Mouse (Mus musculus) heart, embryonic 15.5 days (tissue): ENCODE results near the gene Cplane1. TPM values are rescaled to one million over a fixed set of nuclear protein-coding genes. Genes with fewer than 3 reads are reported as not detected.
"Not testable (repeated sequence)": the region's sequence is repeated elsewhere in the genome, so short reads cannot be mapped to it uniquely, and the experiment has no call there.

Source experiments
- ATAC-seq: fragments of 200-750 bp; cut with Nextera tagmentation; replicated peaks from 2 replicates; pipeline ENCODE4 v1.8.0; 2017; ENCODE audit warnings: low read depth, moderate TSS enrichment; ENCODE audit not compliant: insufficient number of reproducible peaks, insufficient read depth, low FRiP score
- H3K27ac ChIP-seq: fragments of 300-500 bp; sonication (generic); 2 replicates; pipeline ENCODE4 v1.5.1; 2015; ENCODE audit warnings: mild to moderate bottlenecking, inconsistent platforms
- H3K27me3 ChIP-seq: fragments of 300-500 bp; sonication (generic); 2 replicates; pipeline ENCODE4 v1.6.1; 2015; ENCODE audit warnings: inconsistent platforms
- H3K36me3 ChIP-seq: fragments of 300-500 bp; sonication (generic); 2 replicates; pipeline ENCODE4 v1.6.1; 2015; ENCODE audit warnings: mild to moderate bottlenecking, inconsistent platforms
- H3K4me1 ChIP-seq: fragments of 300-500 bp; sonication (generic); replicated peaks from 2 replicates; pipeline ENCODE4 v1.6.1; 2015; ENCODE audit warnings: inconsistent platforms
- H3K4me2 ChIP-seq: fragments of 300-500 bp; sonication (generic); 2 replicates; pipeline ENCODE4 v1.6.1; 2015; ENCODE audit warnings: inconsistent platforms, mild to moderate bottlenecking, moderate library complexity
- H3K4me3 ChIP-seq: fragments of 300-500 bp; sonication (generic); 2 replicates; pipeline ENCODE4 v1.5.1; 2015; ENCODE audit warnings: mild to moderate bottlenecking, inconsistent platforms
- H3K9ac ChIP-seq: fragments of 300-500 bp; sonication (generic); 2 replicates; pipeline ENCODE4 v1.6.1; 2015; ENCODE audit warnings: mild to moderate bottlenecking, inconsistent platforms
- H3K9me3 ChIP-seq: fragments of 300-500 bp; sonication (generic); replicated peaks from 2 replicates; pipeline ENCODE4 v1.6.1; 2016; ENCODE audit warnings: inconsistent platforms
- WGBS: fragments of 180-500 bp; shearing (Covaris S2); methylation state at CpG from one replicate; pipeline ENCODE4 v1.1.7; 2015; ENCODE audit warnings: mixed read lengths; 5-methylcytosine and 5-hydroxymethylcytosine counted together
- polyA plus RNA-seq: library from polyadenylated mRNA; unstranded; fragments of >200 nt; fragmentation: Nextera tagmentation; extraction: Ambion mirVana; gene quantifications from 2 replicates; pipeline ENCODE4 v1.2.1, GENCODE M21; 2015

Cplane1 gene
- polyA plus RNA-seq, 1 experiment from 2014 or later = 4.8 TPM

GRCm38 (mm10) chr15:8234167-8234566 lies 65.3 kb downstream of the Cplane1 start:
- 71% methylated on average over 1 of the region's 1 CpGs for WGBS
- not testable (repeated sequence) for H3K9me3 ChIP-seq, H3K27ac ChIP-seq, H3K9ac ChIP-seq, H3K4me1 ChIP-seq, ATAC-seq, H3K27me3 ChIP-seq, H3K4me2 ChIP-seq, H3K4me3 ChIP-seq
- H3K36me3 ChIP-seq = peaks cover 62% of the 10 kb centered on the region

GRCm38 (mm10) chr15:8265946-8266345 lies 97.0 kb downstream of the Cplane1 start:
- Histone ChIP-seq H3K4me3 (no peak overlapping the region), H3K4me1 (no peaks in the 10 kb centered on the region), H3K9me3 (no peaks in the 10 kb centered on the region), H3K27me3 (no peaks in the 10 kb centered on the region), H3K27ac (no peak overlapping the region), H3K4me2 (no peak overlapping the region), H3K9ac (no peak overlapping the region), H3K36me3 (peaks cover 34% of the 10 kb centered on the region)
- no peak for ATAC-seq
- WGBS = 84% methylated on average over 3 of the region's 3 CpGs

- H3K36me3 ChIP-seq = peaks cover 38% of the 10 kb centered on the region
- WGBS = 86% methylated on average over 3 of the region's 3 CpGs
- H3K27ac ChIP-seq = no peak overlapping the region
- H3K27me3 ChIP-seq = no peaks in the 10 kb centered on the region
- H3K4me1 ChIP-seq = no peaks in the 10 kb centered on the region
- no peak overlapping the region for H3K4me2 ChIP-seq
- no peak overlapping the region for H3K9ac ChIP-seq
- H3K4me3 ChIP-seq = no peak overlapping the region
- H3K9me3 ChIP-seq = no peaks in the 10 kb centered on the region
- no peak for ATAC-seq
Measured at GRCm38 (mm10) chr15:8267211-8267610, 98.3 kb downstream of the Cplane1 start.

- Histone ChIP-seq H3K27me3 (no peaks in the 10 kb centered on the region), H3K9me3 (no peaks in the 10 kb centered on the region), H3K27ac (no peak overlapping the region), H3K9ac (no peak overlapping the region), H3K36me3 (peaks cover 34% of the 10 kb centered on the region), H3K4me1 (no peaks in the 10 kb centered on the region), H3K4me3 (no peak overlapping the region), H3K4me2 (no peak overlapping the region)
- ATAC-seq = no peak
- 87% methylated on average over 8 of the region's 8 CpGs for WGBS
Measured at GRCm38 (mm10) chr15:8268231-8268630, 99.3 kb downstream of the Cplane1 start.

- Histone ChIP-seq H3K9me3 (no peaks in the 10 kb centered on the region), H3K27ac (no peak overlapping the region), H3K9ac (no peak overlapping the region), H3K36me3 (peaks cover 12% of the 10 kb centered on the region), H3K27me3 (no peaks in the 10 kb centered on the region), H3K4me3 (no peak overlapping the region), H3K4me2 (no peak overlapping the region), H3K4me1 (no peaks in the 10 kb centered on the region)
- 77% methylated on average over 8 of the region's 8 CpGs for WGBS
- no peak for ATAC-seq
Measured at GRCm38 (mm10) chr15:8271952-8272351, 103.0 kb downstream of the Cplane1 start.

GRCm38 (mm10) chr15:8277916-8278315 lies 109.0 kb downstream of the Cplane1 start:
- H3K4me1 ChIP-seq = peaks cover 11% of the 10 kb centered on the region
- ATAC-seq, H3K27ac ChIP-seq, H3K27me3 ChIP-seq, H3K36me3 ChIP-seq, H3K9ac ChIP-seq, H3K4me2 ChIP-seq, H3K4me3 ChIP-seq, H3K9me3 ChIP-seq: not testable (repeated sequence)
- WGBS = 71% methylated on average over 4 of the region's 4 CpGs

GRCm38 (mm10) chr15:8279320-8279779 lies 110.4 kb downstream of the Cplane1 start:
- Histone ChIP-seq H3K4me2 (peak overlapping the region; percentile 82), H3K9ac (peak overlapping the region; percentile 56), H3K36me3 (no peaks in the 10 kb centered on the region), H3K4me3 (peak overlapping the region; percentile 58), H3K27me3 (no peaks in the 10 kb centered on the region), H3K27ac (peak overlapping the region; percentile 71), H3K4me1 (peaks cover 11% of the 10 kb centered on the region), H3K9me3 (no peaks in the 10 kb centered on the region)
- peak; percentile 67 for ATAC-seq
- 21% methylated on average over 17 of the region's 17 CpGs for WGBS

GRCm38 (mm10) chr15:8279929-8280610 lies 111.2 kb downstream of the Cplane1 start:
- H3K9me3 ChIP-seq = no peaks in the 10 kb centered on the region
- ATAC-seq = peak; percentile 92
- peak overlapping the region; percentile 58 for H3K4me3 ChIP-seq
- H3K4me1 ChIP-seq = peaks cover 11% of the 10 kb centered on the region
- no peaks in the 10 kb centered on the region for H3K27me3 ChIP-seq
- no peaks in the 10 kb centered on the region for H3K36me3 ChIP-seq
- H3K27ac ChIP-seq = peak overlapping the region; percentile 71; the same call in 1 of the 2 replicates
- peak overlapping the region; percentile 28; the same call in 1 of the 2 replicates for H3K9ac ChIP-seq
- 26% methylated on average over 20 of the region's 20 CpGs for WGBS
- H3K4me2 ChIP-seq = peak overlapping the region; percentile 82

- WGBS = 79% methylated on average over 7 of the region's 7 CpGs
- no peak overlapping the region for H3K27ac ChIP-seq
Measured at GRCm38 (mm10) chr15:8281701-8282100, 112.8 kb downstream of the Cplane1 start.

GRCm38 (mm10) chr15:8282155-8282554 lies 113.2 kb downstream of the Cplane1 start:
- WGBS = 71% methylated on average over 2 of the region's 2 CpGs
- H3K9ac ChIP-seq = no peak overlapping the region
- no peak for ATAC-seq

More at GRCm38 (mm10) chr15:8281701-8282100, 112.8 kb downstream of the Cplane1 start:
- no peaks in the 10 kb centered on the region for H3K9me3 ChIP-seq
- ATAC-seq = no peak
- H3K27me3 ChIP-seq = no peaks in the 10 kb centered on the region
- H3K4me1 ChIP-seq = peaks cover 11% of the 10 kb centered on the region
- H3K4me2 ChIP-seq = no peak overlapping the region
- no peak overlapping the region for H3K4me3 ChIP-seq
- H3K36me3 ChIP-seq = no peaks in the 10 kb centered on the region
- H3K9ac ChIP-seq = no peak overlapping the region

GRCm38 (mm10) chr15:8291251-8291650 lies 122.3 kb downstream of the Cplane1 start:
- 78% methylated on average over 14 of the region's 14 CpGs for WGBS

More at GRCm38 (mm10) chr15:8282155-8282554, 113.2 kb downstream of the Cplane1 start:
- Histone ChIP-seq H3K4me2 (no peak overlapping the region), H3K27ac (no peak overlapping the region), H3K36me3 (no peaks in the 10 kb centered on the region), H3K4me3 (no peak overlapping the region), H3K4me1 (peaks cover 11% of the 10 kb centered on the region), H3K9me3 (no peaks in the 10 kb centered on the region), H3K27me3 (no peaks in the 10 kb centered on the region)

GRCm38 (mm10) chr15:8294150-8294549 lies 125.2 kb downstream of the Cplane1 start:
- Histone ChIP-seq H3K36me3 (peaks cover 72% of the 10 kb centered on the region), H3K27me3 (no peaks in the 10 kb centered on the region), H3K27ac (no peak overlapping the region), H3K9me3 (no peaks in the 10 kb centered on the region), H3K4me1 (no peaks in the 10 kb centered on the region), H3K4me3 (no peak overlapping the region), H3K9ac (no peak overlapping the region), H3K4me2 (no peak overlapping the region)
- WGBS = 88% methylated on average over 6 of the region's 6 CpGs
- ATAC-seq = no peak

More at GRCm38 (mm10) chr15:8291251-8291650, 122.3 kb downstream of the Cplane1 start:
- no peak overlapping the region for H3K4me2 ChIP-seq
- H3K9me3 ChIP-seq = no peaks in the 10 kb centered on the region
- H3K36me3 ChIP-seq = peaks cover 50% of the 10 kb centered on the region
- H3K4me1 ChIP-seq = no peaks in the 10 kb centered on the region
- no peaks in the 10 kb centered on the region for H3K27me3 ChIP-seq
- no peak overlapping the region for H3K27ac ChIP-seq
- no peak overlapping the region for H3K4me3 ChIP-seq
- ATAC-seq = no peak
- H3K9ac ChIP-seq = no peak overlapping the region
